Mouse (Mus musculus): ENCODE data around the gene Rgs7.

DNA sequence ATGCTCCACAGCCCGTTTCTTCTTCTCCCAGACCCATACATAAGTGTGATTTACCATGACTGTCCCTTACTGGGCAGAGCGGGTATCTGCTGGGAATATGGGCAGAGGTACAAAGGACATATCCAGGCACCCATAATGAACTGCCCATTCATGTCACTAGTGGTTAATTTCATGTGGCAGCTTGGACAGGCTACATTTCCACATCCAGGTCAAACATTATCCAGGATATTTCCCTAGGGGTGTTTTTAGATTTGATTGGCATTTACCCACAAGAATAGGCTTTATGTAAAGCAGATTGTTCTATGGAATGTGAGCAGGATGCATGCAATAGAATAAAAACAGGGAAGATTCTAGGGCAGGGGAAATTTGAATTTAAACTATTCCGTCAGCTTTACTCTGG is 128.7 kb downstream of the Rgs7 start:
- TF ChIP-seq CTCF (IDR thresholded peaks at IDR 0.05; ENCODE audit: borderline replicate concordance, insufficient read depth, low read length) = no peak
- no peak for TF ChIP-seq POLR2A (IDR thresholded peaks at IDR 0.05; ENCODE audit: low read depth, low read length)
